Mouse (Mus musculus) MEL-GATA-1-ER (cell line): ENCODE data around the gene Ednrb.

Experiments used
- DNase-seq: peaks from one replicate; pipeline ENCODE4 v3.0.0-alpha.2; 2012; ENCODE audit warnings: low read depth; ENCODE audit errors: extremely low read depth

The Ednrb gene

DNA sequence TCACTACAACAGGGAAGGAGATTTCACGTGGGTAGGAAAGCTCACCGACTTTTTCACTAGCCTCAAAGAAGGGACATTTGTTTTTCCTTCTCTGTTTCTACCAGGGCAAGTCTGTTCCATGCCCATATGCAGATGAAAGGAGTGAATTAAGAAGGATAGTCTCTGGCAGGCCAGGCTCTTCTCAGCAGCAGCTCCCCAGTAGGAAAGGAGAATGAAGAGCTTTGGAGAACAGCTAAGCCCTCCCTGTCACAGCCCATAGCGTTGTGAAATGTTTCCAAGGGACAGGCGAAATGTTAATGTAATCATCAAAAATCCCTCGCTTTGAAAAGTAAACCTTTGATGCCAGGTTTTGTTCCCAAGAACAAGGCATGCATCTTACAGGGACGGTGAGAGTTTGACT is 76.7 kb downstream of the Ednrb start:
- no peak for DNase-seq
